Mouse (Mus musculus) CH12.LX (cell line): ENCODE data around the gene Dtd2.

Source experiments
- CHD2 ChIP-seq: IDR thresholded peaks from 2 replicates; pipeline ENCODE4 v1.6.1; 2011; ENCODE audit warnings: low read length, improper control_type of control experiment
- CTCF ChIP-seq, 2 experiments: IDR thresholded peaks in 1 of 2; conservative IDR thresholded peaks in 1 of 2; 2 replicates each; pipeline ENCODE4 v1.5.1; 2011 to 2012; ENCODE audit warnings: low read depth in 2 of 2, low read length in 2 of 2, improper control_type of control experiment in 1 of 2, inconsistent platforms in 1 of 2, mild to moderate bottlenecking in 1 of 2, moderate library complexity in 1 of 2
- E2F4 ChIP-seq: IDR thresholded peaks from 2 replicates; pipeline ENCODE4 v1.6.1; 2011; ENCODE audit warnings: low read depth, low read length, improper control_type of control experiment; ENCODE audit not compliant: insufficient replicate concordance
- EP300 ChIP-seq: IDR thresholded peaks from 2 replicates; pipeline ENCODE4 v1.6.1; 2011; ENCODE audit warnings: low read length, improper control_type of control experiment
- HCFC1 ChIP-seq: IDR thresholded peaks from 2 replicates; pipeline ENCODE4 v1.6.1; 2012; ENCODE audit warnings: low read depth, mild to moderate bottlenecking, inconsistent platforms, low read length, improper control_type of control experiment
- POLR2A ChIP-seq: IDR thresholded peaks from 2 replicates; pipeline ENCODE4 v1.6.1; 2011; ENCODE audit warnings: low read depth, mild to moderate bottlenecking, improper control_type of control experiment, low read length
- SMC3 ChIP-seq: IDR thresholded peaks from 2 replicates; pipeline ENCODE4 v1.6.1; 2011; ENCODE audit warnings: low read depth, low read length, improper control_type of control experiment

DNA sequence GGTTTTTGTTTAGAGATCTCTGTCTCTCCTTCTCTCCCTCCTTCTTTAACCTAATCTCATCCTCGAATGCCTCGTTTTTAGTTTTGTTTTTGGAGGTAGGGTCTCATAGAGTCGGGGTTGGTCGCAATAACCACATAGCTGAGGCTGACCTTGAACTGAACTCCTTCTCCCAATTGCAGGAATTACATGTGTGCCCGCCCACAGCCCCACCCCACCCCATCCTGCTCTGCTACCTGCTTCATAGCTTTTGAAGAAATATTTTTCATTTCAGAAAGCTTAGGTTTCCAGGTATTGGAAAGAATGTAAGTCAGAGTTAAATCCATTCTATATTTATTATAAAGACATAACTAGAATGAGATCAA lies 313 bp upstream of the Dtd2 start:
- no peak for TF ChIP-seq E2F4
- TF ChIP-seq CHD2, result no peak
- TF ChIP-seq CTCF (conservative IDR thresholded peaks at IDR 0.05 in 1 of 2, IDR thresholded peaks at IDR 0.05 in 1 of 2; ENCODE audit: low read depth in 2 of 2, low read length in 2 of 2), result no peak
- no peak; the same call in 1 of the 2 replicates for TF ChIP-seq POLR2A
- no peak for TF ChIP-seq EP300
- TF ChIP-seq HCFC1, result no peak
- no peak for TF ChIP-seq SMC3
